Mouse (Mus musculus): ENCODE results near the gene Ihh. TPM values are rescaled to one million over a fixed set of nuclear protein-coding genes. Genes with fewer than 3 reads are reported as not detected.
A peak's percentile ranks its signal among the peaks of the same experiment; 100 is the strongest.

Gene Ihh
- polyA plus RNA-seq, 2 experiments: 6.0 to 30.6 TPM

DNA sequence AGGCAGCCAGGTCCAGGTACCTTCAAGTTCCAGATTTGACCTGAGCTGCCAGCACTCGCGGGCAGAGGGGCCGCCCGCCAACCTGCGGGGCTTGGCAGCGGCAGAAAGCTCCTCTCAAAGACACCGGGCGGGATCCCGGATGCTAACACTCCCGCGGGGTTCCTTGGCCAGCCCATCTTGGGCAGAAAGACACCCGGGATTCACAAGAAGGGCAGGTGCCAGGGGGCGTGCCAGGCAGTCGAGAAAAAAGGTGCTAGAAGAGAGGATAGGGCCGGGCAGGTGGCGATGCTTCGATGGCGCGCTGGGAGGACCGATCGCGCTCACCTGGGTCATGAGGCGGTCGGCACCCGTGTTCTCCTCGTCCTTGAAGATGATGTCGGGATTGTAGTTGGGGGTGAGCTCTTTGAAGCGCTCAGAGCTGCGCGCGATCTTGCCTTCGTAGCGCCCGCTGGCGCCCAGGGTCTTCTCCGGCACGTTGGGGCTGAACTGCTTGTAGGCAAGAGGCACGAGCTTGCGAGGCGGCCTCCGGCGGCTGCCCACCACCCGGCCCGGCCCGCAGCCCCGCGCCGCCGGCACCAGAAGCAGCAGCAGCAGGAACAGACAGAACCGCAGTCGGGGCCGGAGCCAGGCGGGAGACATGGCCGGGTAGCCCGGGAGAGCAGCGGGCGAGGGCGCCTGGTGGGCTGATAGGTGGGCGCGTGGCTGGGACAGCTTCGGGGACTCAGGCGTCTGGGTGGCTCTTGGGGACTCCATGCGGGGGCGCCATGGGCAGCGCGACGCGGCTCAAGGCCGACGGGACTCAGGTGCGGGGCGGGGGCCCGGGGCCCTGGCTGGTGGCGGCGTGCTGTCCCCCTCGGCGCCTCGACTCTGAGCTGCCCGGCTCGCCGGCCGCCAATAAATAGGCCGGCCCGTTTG lies 639 bp downstream of the Ihh start:
- ATAC-seq (ENCODE audit: low FRiP score, low read depth) (no peak), DNase-seq (ENCODE audit: low spot score) (no peak)
- Histone ChIP-seq H3K4me3 (replicated peaks; ENCODE audit: low read length) (peak overlapping the region; percentile 40), H3K36me3 (ENCODE audit: control insufficient read depth, insufficient read depth, low read length) (no peaks in the 10 kb centered on the region), H3K27me3 (ENCODE audit: control insufficient read depth, insufficient read depth, low read length) (peaks cover 91% of the 10 kb centered on the region), H3K27ac (replicated peaks; ENCODE audit: low read depth, low read length) (no peak overlapping the region), H3K4me1 (ENCODE audit: control insufficient read depth, insufficient read depth, low read length) (peaks cover 8% of the 10 kb centered on the region), H3K4me2 (replicated peaks; ENCODE audit: low read depth, low read length, severe bottlenecking) (peak overlapping the region; percentile 64), H3K9ac (ENCODE audit: low read depth, low read length, severe bottlenecking) (peak overlapping the region; percentile 31), H3K9me3 (ENCODE audit: control insufficient read depth, low read length) (no peaks in the 10 kb centered on the region)
- 1% methylated on average over 67 of the region's 84 CpGs for WGBS
- TF ChIP-seq POLR2A (IDR thresholded peaks at IDR 0.05; ENCODE audit: borderline replicate concordance, extremely low read depth, insufficient read depth, insufficient read length): no peak

DNA sequence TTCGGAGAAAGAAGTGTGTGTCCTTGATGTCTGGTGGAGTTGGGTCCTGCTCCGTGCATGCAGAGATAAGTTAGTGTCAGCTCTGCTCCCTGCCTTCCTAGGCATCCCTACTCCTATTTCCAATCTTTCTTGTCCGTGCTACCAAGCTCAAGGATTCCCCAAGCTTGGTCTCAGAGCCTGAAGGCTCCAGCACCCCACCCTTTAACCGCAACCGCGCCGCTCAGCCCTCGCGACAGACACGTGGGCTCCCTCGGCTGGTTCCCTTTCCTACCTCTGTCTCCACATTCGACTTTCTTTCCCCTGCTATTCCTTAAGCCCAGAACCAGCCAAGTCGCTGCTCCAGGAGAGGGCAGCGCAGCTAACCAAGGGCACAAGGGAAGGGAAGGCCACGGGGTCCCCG lies 1.4 kb downstream of the Ihh start:
- Histone ChIP-seq H3K9me3 (ENCODE audit: control insufficient read depth, low read length) (no peaks in the 10 kb centered on the region), H3K36me3 (ENCODE audit: control insufficient read depth, insufficient read depth, low read length) (no peaks in the 10 kb centered on the region), H3K27ac (replicated peaks; ENCODE audit: low read depth, low read length) (no peak overlapping the region), H3K4me3 (replicated peaks; ENCODE audit: low read length) (peak overlapping the region; percentile 40), H3K9ac (ENCODE audit: low read depth, low read length, severe bottlenecking) (peak overlapping the region; percentile 31; the same call in 1 of the 2 replicates), H3K4me2 (replicated peaks; ENCODE audit: low read depth, low read length, severe bottlenecking) (peak overlapping the region; percentile 64), H3K27me3 (ENCODE audit: control insufficient read depth, insufficient read depth, low read length) (peaks cover 99% of the 10 kb centered on the region), H3K4me1 (ENCODE audit: control insufficient read depth, insufficient read depth, low read length) (peaks cover 8% of the 10 kb centered on the region)
- WGBS: 1% methylated on average over 16 of the region's 16 CpGs
- ATAC-seq (ENCODE audit: low FRiP score, low read depth): no peak
- TF ChIP-seq POLR2A (IDR thresholded peaks at IDR 0.05; ENCODE audit: borderline replicate concordance, extremely low read depth, insufficient read depth, insufficient read length): no peak
- DNase-seq (ENCODE audit: low spot score): no peak

DNA sequence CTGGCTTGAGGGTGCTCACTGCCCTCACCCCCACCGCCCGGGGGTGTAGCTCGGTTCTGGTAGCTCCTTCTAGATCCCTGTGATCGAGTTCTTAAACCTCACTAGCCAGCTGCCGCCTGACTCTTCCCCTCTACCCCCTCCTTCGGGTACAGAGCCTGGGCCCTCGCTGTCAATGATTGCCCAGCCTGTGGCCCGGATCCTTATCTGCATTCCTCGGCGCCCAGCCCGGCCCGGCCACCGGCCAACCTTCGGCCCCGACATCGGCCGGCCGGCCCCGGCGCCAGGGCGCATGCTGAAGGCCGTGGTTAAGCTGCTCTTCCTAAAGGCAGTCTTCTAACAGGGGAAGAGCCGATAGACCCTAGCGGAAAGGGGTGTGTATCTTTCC lies 1.8 kb downstream of the Ihh start:
- Histone ChIP-seq H3K36me3 (ENCODE audit: control insufficient read depth, insufficient read depth, low read length) (no peaks in the 10 kb centered on the region), H3K4me2 (replicated peaks; ENCODE audit: low read depth, low read length, severe bottlenecking) (peak overlapping the region; percentile 64; the same call in 1 of the 2 replicates), H3K9ac (ENCODE audit: low read depth, low read length, severe bottlenecking) (no peak overlapping the region), H3K4me1 (ENCODE audit: control insufficient read depth, insufficient read depth, low read length) (peaks cover 8% of the 10 kb centered on the region), H3K4me3 (replicated peaks; ENCODE audit: low read length) (peak overlapping the region; percentile 40), H3K27ac (replicated peaks; ENCODE audit: low read depth, low read length) (no peak overlapping the region), H3K9me3 (ENCODE audit: control insufficient read depth, low read length) (no peaks in the 10 kb centered on the region), H3K27me3 (ENCODE audit: control insufficient read depth, insufficient read depth, low read length) (peaks cover 97% of the 10 kb centered on the region)
- ATAC-seq (ENCODE audit: low FRiP score, low read depth) (no peak), DNase-seq (ENCODE audit: low spot score) (no peak)
- no peak for TF ChIP-seq POLR2A (IDR thresholded peaks at IDR 0.05; ENCODE audit: borderline replicate concordance, extremely low read depth, insufficient read depth, insufficient read length)
- 3% methylated on average over 24 of the region's 24 CpGs for WGBS

DNA sequence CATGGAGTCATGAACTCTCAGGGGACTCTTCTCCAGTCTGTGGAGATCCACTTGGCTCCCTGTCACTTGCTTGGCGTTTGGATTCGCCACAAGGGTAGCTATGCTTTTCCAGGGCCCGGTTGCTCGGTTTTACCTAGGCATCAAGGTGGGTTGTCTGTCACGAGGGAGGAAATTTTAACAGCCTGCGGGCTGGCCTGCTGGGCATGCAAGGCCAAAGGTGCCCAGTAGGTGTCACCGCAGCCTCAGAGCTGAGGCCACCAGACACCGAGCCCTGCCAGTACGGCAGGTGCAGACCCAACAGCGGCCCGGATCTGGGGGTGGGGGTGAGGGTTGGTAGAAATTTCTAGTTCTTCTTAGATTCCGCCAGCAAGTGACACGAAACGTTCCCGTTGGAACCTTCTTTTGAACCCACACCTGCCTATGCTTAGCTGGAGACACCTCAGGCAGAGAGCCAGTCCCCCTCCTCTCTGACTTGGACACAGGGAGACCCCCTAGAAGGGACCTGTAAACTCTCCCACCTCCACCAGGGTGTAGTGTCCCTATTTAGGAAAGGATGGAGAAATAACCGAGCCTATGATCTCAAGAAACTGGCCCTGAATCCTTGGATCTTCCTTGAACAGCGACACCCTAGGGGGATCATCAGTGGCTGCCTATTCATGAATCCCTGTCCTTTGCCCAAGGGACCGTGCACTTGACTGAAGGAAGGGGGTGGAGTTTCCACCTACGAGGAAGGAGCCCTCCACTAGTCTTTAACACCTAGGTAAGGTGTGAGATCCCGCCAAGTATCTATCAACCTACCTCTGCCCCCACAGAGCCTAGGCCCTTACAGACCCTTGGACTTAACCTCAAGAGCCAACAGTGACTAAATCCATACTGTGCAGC lies 2.4 kb downstream of the Ihh start:
- Histone ChIP-seq H3K4me2 (replicated peaks; ENCODE audit: low read depth, low read length, severe bottlenecking) (peak overlapping the region; percentile 29; the same call in 1 of the 2 replicates), H3K36me3 (ENCODE audit: control insufficient read depth, insufficient read depth, low read length) (no peaks in the 10 kb centered on the region), H3K4me3 (replicated peaks; ENCODE audit: low read length) (peak overlapping the region; percentile 40), H3K9me3 (ENCODE audit: control insufficient read depth, low read length) (no peaks in the 10 kb centered on the region), H3K27ac (replicated peaks; ENCODE audit: low read depth, low read length) (no peak overlapping the region), H3K27me3 (ENCODE audit: control insufficient read depth, insufficient read depth, low read length) (peaks cover 92% of the 10 kb centered on the region), H3K4me1 (ENCODE audit: control insufficient read depth, insufficient read depth, low read length) (peaks cover 8% of the 10 kb centered on the region), H3K9ac (ENCODE audit: low read depth, low read length, severe bottlenecking) (no peak overlapping the region)
- peak; percentile 35 for DNase-seq (ENCODE audit: low spot score)
- WGBS: 1% methylated on average over 20 of the region's 20 CpGs
- no peak for TF ChIP-seq POLR2A (IDR thresholded peaks at IDR 0.05; ENCODE audit: borderline replicate concordance, extremely low read depth, insufficient read depth, insufficient read length)
- 0 out of 2 replicates have a peak, but pooled peaks have one; percentile 20 for ATAC-seq (ENCODE audit: low FRiP score, low read depth)
